Mouse (Mus musculus): ENCODE data around the gene Olfr224. TPM values are rescaled to one million over a fixed set of nuclear protein-coding genes. Genes with fewer than 3 reads are reported as not detected.
"Not testable (repeated sequence)": the region's sequence is repeated elsewhere in the genome, so short reads cannot be mapped to it uniquely, and the experiment has no call there.

Olfr224 gene
- polyA plus RNA-seq, 1 experiment from 2014 or later, result 0.19 TPM

GRCm38 (mm10) chr11:58597837-58598236 is 27.5 kb upstream of the Olfr224 start:
- Histone ChIP-seq H3K4me1 (no peaks in the 10 kb centered on the region), H3K27me3 (replicated peaks) (no peaks in the 10 kb centered on the region), H3K4me2 (no peak overlapping the region), H3K27ac (replicated peaks) (no peak overlapping the region), H3K4me3 (replicated peaks) (no peak overlapping the region), H3K9me3 (replicated peaks) (no peaks in the 10 kb centered on the region), H3K9ac (replicated peaks) (no peak overlapping the region), H3K36me3 (no peaks in the 10 kb centered on the region)
- 87% methylated on average over 13 of the region's 13 CpGs for WGBS
- no peak for ATAC-seq (ENCODE audit: low FRiP score)

GRCm38 (mm10) chr11:58594814-58595213 is 24.5 kb upstream of the Olfr224 start, which contains the start of gene Olfr324:
TSS of gene Olfr324 (plus strand) at chr11:58595114.
- Histone ChIP-seq H3K36me3 (no peaks in the 10 kb centered on the region), H3K4me3 (replicated peaks) (no peak within 1 kb of the TSS), H3K9ac (replicated peaks) (no peak within 1 kb of the TSS), H3K9me3 (replicated peaks) (no peaks in the 10 kb centered on the region), H3K4me1 (no peaks in the 10 kb centered on the region), H3K27ac (replicated peaks) (no peak within 1 kb of the TSS), H3K27me3 (replicated peaks) (no peaks in the 10 kb centered on the region), H3K4me2 (no peak within 1 kb of the TSS)
- no peak for ATAC-seq (ENCODE audit: low FRiP score)
- WGBS, result 85% methylated on average over 6 of the region's 6 CpGs

- Histone ChIP-seq H3K4me1 (0 out of 2 replicates have a peak, but pooled peaks cover 3% of the 10 kb centered on the region), H3K4me3 (replicated peaks) (no peak overlapping the region), H3K9ac (replicated peaks) (no peak overlapping the region), H3K9me3 (replicated peaks) (no peaks in the 10 kb centered on the region), H3K4me2 (no peak overlapping the region), H3K27ac (replicated peaks) (no peak overlapping the region), H3K27me3 (replicated peaks) (no peaks in the 10 kb centered on the region), H3K36me3 (no peaks in the 10 kb centered on the region)
- ATAC-seq (ENCODE audit: low FRiP score), result no peak
- WGBS, result 28% methylated on average over 3 of the region's 3 CpGs
Observed at GRCm38 (mm10) chr11:58588620-58589250, 18.4 kb upstream of the Olfr224 start.

- H3K9ac ChIP-seq (replicated peaks), result no peak overlapping the region
- H3K27me3 ChIP-seq (replicated peaks), result no peaks in the 10 kb centered on the region
- 68% methylated on average over 7 of the region's 7 CpGs for WGBS
- H3K4me1 ChIP-seq, result 0 out of 2 replicates have a peak, but pooled peaks cover 3% of the 10 kb centered on the region
- H3K9me3 ChIP-seq (replicated peaks), result no peaks in the 10 kb centered on the region
- no peak overlapping the region for H3K4me2 ChIP-seq
- H3K4me3 ChIP-seq (replicated peaks), result no peak overlapping the region
- ATAC-seq (ENCODE audit: low FRiP score), result no peak
- H3K36me3 ChIP-seq, result no peaks in the 10 kb centered on the region
- no peak overlapping the region for H3K27ac ChIP-seq (replicated peaks)
Observed at GRCm38 (mm10) chr11:58587898-58588348, 17.6 kb upstream of the Olfr224 start.

GRCm38 (mm10) chr11:58578636-58579035 is 8.3 kb upstream of the Olfr224 start:
- H3K4me3 ChIP-seq (replicated peaks), result no peak overlapping the region
- H3K27ac ChIP-seq (replicated peaks), result no peak overlapping the region
- H3K27me3 ChIP-seq (replicated peaks), result no peaks in the 10 kb centered on the region
- H3K9me3 ChIP-seq (replicated peaks), result no peaks in the 10 kb centered on the region
- ATAC-seq (ENCODE audit: low FRiP score), result peak; percentile 24; the same call in 1 of the 2 replicates
- H3K4me2 ChIP-seq, result no peak overlapping the region
- H3K4me1 ChIP-seq, result no peaks in the 10 kb centered on the region
- H3K9ac ChIP-seq (replicated peaks), result no peak overlapping the region
- H3K36me3 ChIP-seq, result no peaks in the 10 kb centered on the region
- WGBS, result 76% methylated on average over 8 of the region's 8 CpGs

GRCm38 (mm10) chr11:58577430-58577829 is 7.1 kb upstream of the Olfr224 start, which contains the start of gene Olfr325:
TSS of gene Olfr325 (plus strand) at chr11:58577730.
- Histone ChIP-seq H3K9ac (replicated peaks) (no peak within 1 kb of the TSS), H3K27ac (replicated peaks) (no peak within 1 kb of the TSS), H3K4me3 (replicated peaks) (no peak within 1 kb of the TSS), H3K4me2 (no peak within 1 kb of the TSS), H3K36me3 (no peaks in the 10 kb centered on the region), H3K9me3 (replicated peaks) (no peaks in the 10 kb centered on the region), H3K27me3 (replicated peaks) (no peaks in the 10 kb centered on the region), H3K4me1 (no peaks in the 10 kb centered on the region)
- 80% methylated on average over 1 of the region's 1 CpGs for WGBS
- no peak for ATAC-seq (ENCODE audit: low FRiP score)

GRCm38 (mm10) chr11:58555536-58555935 is 14.8 kb downstream of the Olfr224 start, which contains the start of gene Olfr328:
TSS of gene Olfr328 (minus strand) at chr11:58555636.
- no peak for ATAC-seq (ENCODE audit: low FRiP score)
- Histone ChIP-seq H3K4me2 (no peak within 1 kb of the TSS), H3K4me1 (no peaks in the 10 kb centered on the region), H3K36me3 (no peaks in the 10 kb centered on the region), H3K27ac (replicated peaks) (no peak within 1 kb of the TSS), H3K9ac (replicated peaks) (no peak within 1 kb of the TSS), H3K27me3 (replicated peaks) (no peaks in the 10 kb centered on the region), H3K9me3 (replicated peaks) (no peaks in the 10 kb centered on the region), H3K4me3 (replicated peaks) (no peak within 1 kb of the TSS)
- 82% methylated on average over 1 of the region's 1 CpGs for WGBS

- 83% methylated on average over 5 of the region's 5 CpGs for WGBS
- Histone ChIP-seq H3K27me3 (replicated peaks) (no peaks in the 10 kb centered on the region), H3K9ac (replicated peaks) (no peak within 1 kb of the TSS), H3K4me3 (replicated peaks) (no peak within 1 kb of the TSS), H3K4me2 (no peak within 1 kb of the TSS), H3K36me3 (no peaks in the 10 kb centered on the region), H3K27ac (replicated peaks) (no peak within 1 kb of the TSS), H3K9me3 (replicated peaks) (no peaks in the 10 kb centered on the region), H3K4me1 (no peaks in the 10 kb centered on the region)
- ATAC-seq (ENCODE audit: low FRiP score), result no peak
Observed at GRCm38 (mm10) chr11:58546322-58546721, 24.0 kb downstream of the Olfr224 start, which contains the start of gene Olfr329-ps. TSS of gene Olfr329-ps (minus strand) at chr11:58546422.

GRCm38 (mm10) chr11:58534736-58535135 is 35.6 kb downstream of the Olfr224 start, which contains the start of gene Olfr330:
TSS of gene Olfr330 (minus strand) at chr11:58534836.
- not testable (repeated sequence) for H3K27me3 ChIP-seq (replicated peaks); H3K36me3 ChIP-seq; H3K9ac ChIP-seq (replicated peaks); H3K4me2 ChIP-seq; H3K4me3 ChIP-seq (replicated peaks); H3K27ac ChIP-seq (replicated peaks); H3K9me3 ChIP-seq (replicated peaks); H3K4me1 ChIP-seq; ATAC-seq (ENCODE audit: low FRiP score)

- H3K4me3 ChIP-seq (replicated peaks); H3K27ac ChIP-seq (replicated peaks); H3K9me3 ChIP-seq (replicated peaks); H3K36me3 ChIP-seq; H3K4me1 ChIP-seq; H3K27me3 ChIP-seq (replicated peaks); ATAC-seq (ENCODE audit: low FRiP score); H3K9ac ChIP-seq (replicated peaks); H3K4me2 ChIP-seq: not testable (repeated sequence)
- WGBS, result 93% methylated on average over 8 of the region's 9 CpGs
Observed at GRCm38 (mm10) chr11:58519756-58520155, 50.6 kb downstream of the Olfr224 start.

GRCm38 (mm10) chr11:58518916-58519315 is 51.4 kb downstream of the Olfr224 start:
- H3K27me3 ChIP-seq (replicated peaks); H3K4me3 ChIP-seq (replicated peaks); H3K9me3 ChIP-seq (replicated peaks); H3K9ac ChIP-seq (replicated peaks); ATAC-seq (ENCODE audit: low FRiP score); H3K27ac ChIP-seq (replicated peaks); H3K4me2 ChIP-seq; H3K36me3 ChIP-seq; H3K4me1 ChIP-seq: not testable (repeated sequence)
- 94% methylated on average over 18 of the region's 18 CpGs for WGBS
